8 mouse cellular contexts compared by ENCODE assay signal in the genomic region with DNA sequence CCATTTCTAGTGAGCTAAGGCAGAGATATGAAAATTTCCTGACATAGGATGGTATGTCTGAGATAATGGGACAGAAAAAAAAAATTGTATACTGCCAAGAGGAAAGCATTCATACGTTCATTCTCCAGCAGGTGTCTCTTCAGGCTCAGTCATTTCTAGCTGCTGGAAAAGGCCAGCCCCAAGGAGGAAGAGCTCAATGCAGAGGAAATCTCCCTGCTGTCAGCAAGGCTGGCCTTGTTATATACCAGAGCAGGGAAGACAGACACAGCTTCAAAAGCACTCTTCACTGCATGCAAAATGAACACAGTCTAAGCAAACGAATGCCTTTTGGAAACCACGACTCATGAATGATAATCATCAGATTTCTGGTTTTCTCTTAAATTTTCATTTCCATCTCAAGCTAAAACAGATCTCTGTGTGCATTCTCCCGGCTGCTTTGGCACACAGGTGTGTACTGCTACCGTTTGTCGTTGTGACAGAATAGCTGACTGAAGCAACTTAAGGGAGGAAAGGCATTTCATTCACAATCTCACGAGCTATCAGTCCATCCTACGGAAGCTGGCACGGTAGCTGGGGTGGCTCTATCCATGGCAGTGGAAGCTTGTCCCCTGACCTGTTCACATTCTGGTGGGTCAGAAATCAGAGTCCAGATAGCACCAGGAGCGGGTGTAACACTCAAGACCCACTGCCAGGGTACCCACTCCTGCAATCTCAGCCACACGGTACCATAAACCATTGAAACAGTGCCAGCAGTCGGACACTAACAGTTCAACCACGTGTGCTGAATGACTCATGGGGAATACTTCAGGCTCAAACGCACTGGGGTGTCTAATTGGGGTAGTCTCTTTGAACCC.
DNase-seq lines count a peak whose midpoint lies in the region; ATAC-seq and TF ChIP-seq lines count a peak whose summit lies in the region.

No protein-coding gene starts in this region.

- no peak overlapping the region for H3K4me3 ChIP-seq in kidney, postnatal 0 days (replicated peaks; ENCODE audit: low read depth, low read length)
- no peak overlapping the region for H3K4me3 ChIP-seq in kidney, embryonic 16.5 days (ENCODE audit: low read length)

- no peaks in the 10 kb centered on the region for H3K9me3 ChIP-seq in kidney, postnatal 0 days (replicated peaks; ENCODE audit: low read length)
- H3K9me3 ChIP-seq in kidney, embryonic 16.5 days (ENCODE audit: low read length): no peaks in the 10 kb centered on the region

- peak; percentile 66 for TF ChIP-seq CTCF in kidney, postnatal 0 days (IDR thresholded peaks at IDR 0.05; ENCODE audit: low read depth)

- no peak for ATAC-seq in kidney, postnatal 0 days (replicated peaks; ENCODE audit: low FRiP score, low read depth)
- ATAC-seq in kidney, embryonic 16.5 days (ENCODE audit: low FRiP score, low TSS enrichment): no peak
- no peak for ATAC-seq in megakaryocyte progenitor cell, adult 5-6 weeks (replicated peaks; ENCODE audit: poor library complexity)

- no peak overlapping the region for H3K27ac ChIP-seq in kidney, postnatal 0 days
- no peak overlapping the region for H3K27ac ChIP-seq in kidney, embryonic 16.5 days (ENCODE audit: low read length)

- no peak overlapping the region for H3K4me2 ChIP-seq in kidney, postnatal 0 days (ENCODE audit: low read length)
- H3K4me2 ChIP-seq in kidney, embryonic 16.5 days (replicated peaks; ENCODE audit: low read depth, low read length): no peak overlapping the region

- WGBS in kidney, postnatal 0 days: 67% methylated on average over 14 of the region's 14 CpGs
- 73% methylated on average over 14 of the region's 14 CpGs for WGBS in kidney, embryonic 16.5 days

- H3K36me3 ChIP-seq in kidney, postnatal 0 days (ENCODE audit: insufficient read depth, low read length): no peaks in the 10 kb centered on the region
- no peaks in the 10 kb centered on the region for H3K36me3 ChIP-seq in kidney, embryonic 16.5 days (ENCODE audit: insufficient read depth, low read length)

- H3K4me1 ChIP-seq in kidney, postnatal 0 days (replicated peaks; ENCODE audit: insufficient read depth, low read length): no peaks in the 10 kb centered on the region
- H3K4me1 ChIP-seq in kidney, embryonic 16.5 days (ENCODE audit: insufficient read depth, low read length): no peaks in the 10 kb centered on the region

- DNase-seq in kidney, postnatal 0 days (ENCODE audit: low spot score): peak; percentile 71
- DNase-seq in cerebellum, postnatal 10 days: peak; percentile 70 to 72
- peak; percentile 2 to 10 for DNase-seq in heart, adult 9 months (ENCODE audit: low spot score in 2 of 2)
- DNase-seq in left cerebral cortex, adult 18-20 months (ENCODE audit: low spot score in 2 of 2): peak; percentile 47 to 65
- peak; percentile 74 to 80 for DNase-seq in right cerebral cortex, postnatal 10 days (ENCODE audit: low spot score in 2 of 2)
- no peak for DNase-seq in thymus, postnatal 10 days (ENCODE audit: low spot score in 2 of 2)

- no peak overlapping the region for H3K9ac ChIP-seq in kidney, postnatal 0 days (ENCODE audit: low read depth, low read length)
- H3K9ac ChIP-seq in kidney, embryonic 16.5 days (replicated peaks; ENCODE audit: low read length): no peak overlapping the region

- no peaks in the 10 kb centered on the region for H3K27me3 ChIP-seq in kidney, postnatal 0 days (ENCODE audit: insufficient read depth, low read length)
- H3K27me3 ChIP-seq in kidney, embryonic 16.5 days (ENCODE audit: insufficient read depth, low read length): no peaks in the 10 kb centered on the region

Comparison
In these comparisons a context has a peak if more than half of its experiments do, and no peak if none do; other contexts are left out.
1. DNase-seq: peak in kidney, postnatal 0 days (single experiment), cerebellum, postnatal 10 days (2 of 2), heart, adult 9 months (2 of 2), left cerebral cortex, adult 18-20 months (2 of 2) and right cerebral cortex, postnatal 10 days (2 of 2); none in thymus, postnatal 10 days (0 of 2).